Mouse (Mus musculus): ENCODE measurements around the gene Slc4a5.

Slc4a5 gene

DNA sequence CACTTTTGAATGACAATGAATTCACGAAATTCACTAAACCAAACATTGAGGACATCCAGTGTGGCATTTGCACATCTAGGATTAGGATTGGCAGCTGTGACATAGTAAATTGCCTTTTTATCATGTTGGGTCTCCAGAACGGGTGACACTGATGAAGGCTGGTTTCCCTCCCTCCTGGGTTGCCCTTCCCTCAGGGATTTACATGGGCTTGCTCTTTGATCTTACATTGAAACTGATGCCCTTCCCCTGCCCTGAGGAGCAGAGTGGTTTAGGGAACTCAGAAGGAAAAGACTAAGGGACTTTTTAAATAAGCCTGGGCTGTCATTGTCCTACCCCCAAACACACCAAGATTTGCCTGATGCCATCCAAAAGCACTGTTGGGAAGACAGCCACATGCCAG is 11.9 kb downstream of the Slc4a5 start:
- DNase-seq (ENCODE audit: low read depth, low spot score): no peak

DNA sequence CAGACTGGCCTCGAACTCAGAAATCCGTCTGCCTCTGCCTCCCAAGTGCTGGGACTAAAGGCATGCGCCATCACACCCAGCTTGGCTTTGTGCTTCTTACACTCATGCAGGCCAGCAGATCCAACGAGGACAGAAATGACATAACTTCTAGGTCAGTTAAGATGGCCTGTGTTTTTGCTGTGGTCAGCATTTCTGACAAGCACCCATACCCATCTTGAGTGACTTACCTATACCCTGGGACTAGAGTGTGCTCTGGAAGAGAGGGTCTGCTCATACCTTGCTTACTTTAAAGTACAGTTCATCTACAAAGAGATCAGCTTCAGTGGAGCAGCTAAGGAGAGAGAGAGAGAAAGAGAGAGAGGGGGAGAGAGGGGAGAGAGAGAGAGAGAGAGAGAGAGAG is 13.7 kb downstream of the Slc4a5 start:
- DNase-seq (ENCODE audit: low read depth, low spot score): no peak

DNA sequence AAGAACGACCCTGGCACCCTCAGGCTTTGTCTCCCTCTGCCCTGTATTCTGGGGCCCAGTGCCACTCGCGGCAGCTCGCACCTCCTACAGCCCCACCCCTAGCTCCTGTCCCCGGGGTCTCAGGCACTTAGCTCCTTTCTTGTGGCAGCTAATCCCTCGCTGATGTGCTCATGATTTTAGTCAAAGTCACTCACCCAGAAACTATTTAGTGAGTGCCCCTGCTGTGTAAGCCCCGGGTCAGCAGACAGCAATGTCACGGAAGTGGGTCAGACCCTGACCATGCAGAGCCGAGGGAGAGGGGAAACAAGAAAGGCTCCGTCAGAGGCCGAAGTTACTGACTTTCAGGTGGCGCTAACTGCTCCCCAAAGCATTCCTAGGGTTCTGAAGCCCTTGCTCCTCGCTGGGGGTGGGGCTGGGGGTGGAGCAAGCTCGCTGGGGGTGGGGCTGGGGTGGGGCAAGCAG is 14.7 kb downstream of the Slc4a5 start:
- no peak for DNase-seq (ENCODE audit: low read depth, low spot score)

DNA sequence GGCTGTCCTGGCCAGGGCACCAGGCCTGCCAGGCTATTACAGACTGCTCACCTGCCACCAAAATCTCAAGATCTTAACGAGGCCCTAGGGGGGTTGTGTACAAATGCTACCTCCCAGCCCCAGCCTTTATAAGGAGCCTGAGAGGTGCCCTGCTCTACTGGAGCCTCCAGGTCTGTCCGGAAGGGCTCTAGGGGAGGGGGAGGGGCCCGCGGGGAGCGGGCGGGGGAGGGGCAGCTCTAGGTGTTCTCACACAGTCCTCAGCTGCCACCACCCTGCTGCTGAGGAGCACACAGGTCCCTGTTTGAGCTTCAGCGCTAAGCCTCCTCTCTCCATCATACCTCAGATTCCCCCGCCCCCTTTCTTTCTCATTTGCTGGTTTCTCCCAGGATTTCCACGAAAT is 17.5 kb downstream of the Slc4a5 start:
- DNase-seq (ENCODE audit: low read depth, low spot score): no peak

DNA sequence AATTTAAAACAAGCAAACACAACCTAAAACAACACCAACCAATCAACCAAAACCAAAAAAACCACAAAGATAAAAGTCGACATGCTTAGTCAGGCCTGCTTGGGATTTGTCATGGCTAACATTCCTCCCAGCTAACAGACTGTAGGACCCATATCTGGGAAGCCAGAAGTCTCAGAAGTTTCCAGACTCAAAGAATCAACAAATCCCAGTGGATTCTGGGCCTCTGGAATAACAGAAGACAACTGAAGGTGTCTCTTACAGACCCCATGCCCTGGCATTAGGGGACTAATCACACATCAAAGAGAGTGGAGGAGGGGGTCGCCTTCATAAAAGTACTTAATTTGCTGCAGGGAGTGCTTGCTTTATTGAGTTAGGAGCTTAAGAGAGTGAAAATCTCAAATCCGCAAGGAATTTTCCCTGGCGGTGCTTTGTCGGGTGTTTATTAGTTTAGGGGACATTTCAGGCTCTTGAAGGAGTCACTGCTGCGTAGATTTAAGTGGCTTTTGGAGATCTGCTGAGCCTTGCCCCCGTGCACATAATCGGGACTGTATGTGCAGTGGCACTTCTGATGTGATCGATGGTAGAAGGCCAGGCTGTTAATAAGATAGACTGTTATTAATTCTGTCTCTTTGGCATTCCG is 24.9 kb downstream of the Slc4a5 start:
- DNase-seq (ENCODE audit: low read depth, low spot score): peak; percentile 39

DNA sequence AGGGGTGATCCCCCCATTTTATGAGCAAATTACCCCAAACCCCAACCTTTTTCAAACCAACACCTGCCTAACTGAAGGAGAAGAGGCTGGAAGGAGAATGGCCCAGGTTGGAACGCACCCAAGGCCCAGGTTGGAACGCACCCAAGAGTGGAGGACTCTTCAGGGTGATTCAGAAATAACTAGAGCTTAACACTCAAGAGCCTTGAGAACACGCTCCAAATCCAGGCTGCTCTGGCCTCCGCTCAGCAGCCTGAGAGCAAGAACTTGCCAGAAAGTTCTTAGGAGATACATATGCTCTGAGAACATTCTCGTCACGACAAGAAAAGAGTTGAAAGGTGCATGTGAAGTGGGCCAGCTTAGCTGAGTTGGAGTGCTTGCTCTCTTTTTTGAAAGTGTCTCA is 25.5 kb downstream of the Slc4a5 start:
- peak; percentile 21 for DNase-seq (ENCODE audit: low read depth, low spot score)

DNA sequence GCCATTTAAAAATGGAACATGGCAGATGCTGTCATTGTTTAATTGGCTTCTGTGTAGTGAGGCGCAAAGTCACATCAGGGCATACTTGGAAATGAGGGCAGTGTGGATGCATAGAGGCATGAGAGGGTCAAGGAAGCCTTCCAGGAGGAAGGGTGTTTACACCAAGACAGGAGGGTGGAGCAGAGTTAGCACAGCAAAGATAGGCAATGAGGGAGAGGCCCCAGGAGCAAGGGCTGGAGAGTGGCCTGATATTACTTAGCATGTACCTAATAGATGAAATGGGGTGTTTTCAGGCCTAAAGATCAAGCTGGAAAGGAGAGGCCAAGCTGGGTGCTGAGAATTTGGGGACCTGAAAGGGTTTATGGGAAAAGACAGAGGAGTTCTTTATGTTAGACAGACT is 26.4 kb downstream of the Slc4a5 start:
- no peak for DNase-seq (ENCODE audit: low read depth, low spot score)

DNA sequence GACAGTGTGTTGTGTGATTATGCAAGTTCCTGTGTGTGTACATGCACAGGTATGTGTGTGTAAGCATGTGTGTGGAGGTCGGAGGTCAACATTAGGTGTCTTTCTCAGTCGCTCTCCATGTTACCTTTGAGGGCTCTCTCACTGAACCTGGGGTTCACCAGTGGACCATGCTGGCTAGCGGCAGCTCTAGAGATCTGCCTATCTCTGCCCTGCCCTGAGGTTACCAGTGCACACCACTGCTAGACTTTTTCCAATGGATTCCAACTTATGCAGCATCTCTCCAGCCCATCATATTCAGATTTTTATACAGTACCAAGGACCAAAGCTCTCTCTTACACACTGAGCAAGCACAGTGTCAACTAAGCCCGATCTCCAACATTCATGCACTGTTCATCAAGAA is 27.1 kb downstream of the Slc4a5 start:
- no peak for DNase-seq (ENCODE audit: low read depth, low spot score)

DNA sequence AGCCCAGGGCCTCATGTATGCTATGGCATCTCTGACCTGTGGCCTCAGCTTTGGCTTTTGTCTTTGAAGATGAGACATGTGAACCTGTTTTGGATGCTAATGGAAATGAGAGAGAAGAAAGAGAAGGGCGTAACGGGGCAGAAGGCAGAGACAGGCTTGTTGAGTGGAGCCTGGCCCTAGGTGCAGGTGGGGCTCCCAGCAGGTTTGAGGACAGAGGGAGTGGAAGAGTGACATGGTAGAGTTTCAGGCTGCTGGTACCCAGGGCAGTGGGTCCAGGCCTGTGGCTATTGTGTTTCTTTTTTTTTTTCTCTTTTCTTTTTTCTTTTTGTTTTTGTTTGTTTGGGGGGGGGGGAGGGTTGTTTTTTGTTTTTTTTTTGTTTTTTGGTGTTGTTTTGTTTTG is 27.5 kb downstream of the Slc4a5 start:
- no peak for DNase-seq (ENCODE audit: low read depth, low spot score)

DNA sequence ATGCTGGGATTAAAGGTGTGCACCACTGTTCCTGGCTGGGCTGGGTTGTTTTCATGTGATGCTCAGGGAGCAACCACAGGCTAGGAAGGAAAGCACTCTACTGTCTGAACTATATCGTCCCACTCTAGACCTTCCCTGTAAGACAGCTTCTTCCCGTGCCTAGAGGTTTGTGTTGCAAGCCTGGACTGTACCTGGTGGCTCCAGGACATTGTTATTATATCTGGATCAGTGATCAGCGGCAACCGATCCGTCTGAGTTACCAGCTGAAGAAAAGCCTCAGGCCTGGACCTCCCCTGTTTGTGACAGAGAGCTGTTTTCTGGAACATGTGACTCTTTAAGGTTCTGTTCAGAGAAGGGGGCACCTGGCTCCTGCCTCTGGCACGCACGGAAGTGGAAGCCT is 34.6 kb downstream of the Slc4a5 start:
- no peak for DNase-seq (ENCODE audit: low read depth, low spot score)

DNA sequence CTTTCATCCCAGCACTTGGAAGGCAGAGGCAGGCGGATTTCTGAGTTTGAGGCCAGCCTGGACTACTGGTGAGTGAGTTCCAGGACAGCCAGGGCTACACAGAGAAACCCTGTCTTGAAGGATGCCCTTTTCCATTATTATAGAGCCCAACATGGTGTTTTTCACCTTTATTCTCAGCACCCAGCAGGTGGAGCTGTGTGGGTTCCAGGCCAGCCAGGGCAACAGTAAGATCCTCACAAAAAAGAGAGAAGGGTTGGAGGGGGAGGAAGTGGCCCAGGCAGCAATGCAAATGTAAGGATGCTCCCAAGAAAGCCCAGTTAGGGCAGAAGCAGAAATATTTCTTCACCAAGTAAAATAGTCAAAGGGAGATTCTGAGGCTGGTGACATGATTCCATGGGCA is 44.9 kb downstream of the Slc4a5 start:
- no peak for DNase-seq (ENCODE audit: low read depth, low spot score)

DNA sequence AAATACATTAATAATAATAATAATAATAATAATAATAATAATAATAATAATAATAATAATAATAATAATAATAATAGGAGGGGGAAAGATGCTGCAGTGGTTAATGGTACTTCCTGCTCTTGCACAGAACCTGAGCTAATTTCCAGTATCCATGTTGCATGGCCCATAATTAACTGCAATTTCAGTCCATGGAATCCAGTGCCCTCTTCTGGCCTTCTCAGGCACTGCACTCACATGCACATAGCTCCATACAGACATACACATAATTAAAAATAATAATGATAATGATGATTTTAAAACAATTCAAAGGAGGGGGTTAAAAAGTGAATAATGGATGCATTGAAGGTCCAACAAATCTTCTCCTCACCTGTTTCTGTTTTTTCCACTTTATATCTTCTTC is 45.6 kb downstream of the Slc4a5 start:
- peak; percentile 38 for DNase-seq (ENCODE audit: low read depth, low spot score)

DNA sequence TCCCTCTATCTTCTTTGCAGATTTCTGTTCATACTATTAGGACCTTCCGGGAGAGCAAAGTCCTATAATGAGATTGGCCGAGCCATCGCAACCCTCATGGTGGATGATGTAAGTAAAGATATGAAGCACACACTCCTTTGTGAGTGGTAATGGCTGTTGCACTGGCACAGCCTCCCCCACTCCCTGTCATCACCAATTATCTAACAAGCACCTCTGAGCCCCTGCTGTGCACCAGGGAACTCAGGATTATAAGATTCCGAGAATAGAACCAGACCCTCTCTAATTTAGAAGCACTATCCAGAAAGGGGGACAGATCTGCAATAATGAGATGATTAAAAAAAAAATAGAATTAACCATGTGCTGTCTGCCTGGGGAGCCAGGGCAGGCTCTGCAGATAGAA is 46.0 kb downstream of the Slc4a5 start:
- no peak for DNase-seq (ENCODE audit: low read depth, low spot score)

DNA sequence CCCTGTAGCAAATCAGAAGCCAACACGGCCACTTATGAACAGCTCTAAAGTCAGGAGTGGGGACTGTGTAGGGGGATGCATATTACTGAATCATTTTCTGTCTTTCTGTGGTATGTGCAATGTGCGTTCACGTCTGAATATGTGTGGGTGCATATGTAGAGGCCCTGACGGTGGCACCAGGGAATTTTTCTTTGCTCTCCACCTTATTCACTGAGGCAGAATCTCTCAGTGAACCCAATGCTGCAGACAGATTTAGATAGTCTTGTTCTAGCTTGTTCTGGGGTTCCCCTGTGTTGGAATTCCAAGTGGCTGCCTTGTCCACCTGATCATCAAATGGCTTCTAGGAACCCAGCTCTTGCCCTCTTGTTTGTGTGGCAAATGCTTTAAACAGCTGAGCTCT is 48.0 kb downstream of the Slc4a5 start:
- peak; percentile 10 for DNase-seq (ENCODE audit: low read depth, low spot score)

DNA sequence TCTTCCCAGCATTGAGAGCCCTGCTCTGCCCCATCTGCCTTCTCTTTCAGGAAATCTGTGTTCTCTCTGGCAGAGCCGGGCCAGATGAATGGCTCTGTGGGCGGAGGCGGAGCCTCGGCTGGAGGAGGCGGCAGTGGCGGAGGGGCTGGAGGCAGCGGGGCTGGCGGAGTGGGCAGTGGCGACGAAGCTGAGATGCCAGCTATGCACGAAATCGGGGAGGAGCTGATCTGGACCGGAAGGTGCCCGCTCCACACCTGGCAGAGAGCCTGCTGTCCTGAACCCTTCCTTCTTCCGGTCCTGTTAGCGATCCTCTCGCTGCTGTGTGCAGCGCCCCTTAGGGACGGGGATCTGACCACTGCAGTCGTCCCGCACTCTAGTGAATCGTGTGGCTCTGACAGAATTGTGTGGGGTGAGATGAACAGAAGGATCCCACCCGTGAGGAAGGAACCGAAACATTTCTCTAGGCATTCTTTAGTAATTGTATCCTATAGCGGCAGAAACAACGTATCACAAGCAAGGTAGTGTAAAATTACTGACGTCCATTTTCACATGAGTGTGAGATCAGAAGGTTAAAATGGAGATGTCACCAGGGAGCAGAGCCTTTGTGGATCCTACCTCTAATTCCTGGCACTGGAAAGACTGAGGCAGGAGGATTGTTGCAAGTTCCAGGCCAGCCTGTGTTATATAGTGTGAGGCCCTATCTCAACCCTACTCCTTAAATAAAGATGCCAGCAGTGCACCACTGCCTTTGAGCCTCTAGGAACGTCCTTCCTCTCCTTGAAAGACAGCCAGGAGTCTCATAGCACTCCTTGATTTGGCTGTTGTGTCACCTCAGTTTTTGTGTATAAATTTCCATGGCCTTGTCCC is 48.7 kb downstream of the Slc4a5 start:
- peak; percentile 94 for DNase-seq (ENCODE audit: low read depth, low spot score)

DNA sequence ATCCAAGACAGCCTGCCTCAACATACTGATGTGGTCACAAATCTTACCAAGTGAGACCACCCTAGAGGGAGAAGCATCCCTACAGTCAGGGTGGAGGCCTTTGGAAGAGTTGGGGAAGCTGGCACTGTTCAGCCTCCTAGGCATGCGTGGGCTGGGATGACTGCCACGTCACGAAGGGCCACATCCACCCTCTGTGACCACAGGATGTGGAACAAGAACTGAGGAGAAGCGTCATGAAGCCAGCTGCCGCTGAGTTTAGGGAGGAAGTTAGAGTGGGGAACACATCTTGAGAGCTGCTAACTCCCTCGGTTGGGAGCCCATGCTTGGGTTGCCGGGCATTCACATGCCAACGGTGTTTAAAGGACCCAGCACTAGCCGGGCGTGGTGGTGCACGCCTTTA is 54.1 kb downstream of the Slc4a5 start:
- DNase-seq (ENCODE audit: low read depth, low spot score): no peak

DNA sequence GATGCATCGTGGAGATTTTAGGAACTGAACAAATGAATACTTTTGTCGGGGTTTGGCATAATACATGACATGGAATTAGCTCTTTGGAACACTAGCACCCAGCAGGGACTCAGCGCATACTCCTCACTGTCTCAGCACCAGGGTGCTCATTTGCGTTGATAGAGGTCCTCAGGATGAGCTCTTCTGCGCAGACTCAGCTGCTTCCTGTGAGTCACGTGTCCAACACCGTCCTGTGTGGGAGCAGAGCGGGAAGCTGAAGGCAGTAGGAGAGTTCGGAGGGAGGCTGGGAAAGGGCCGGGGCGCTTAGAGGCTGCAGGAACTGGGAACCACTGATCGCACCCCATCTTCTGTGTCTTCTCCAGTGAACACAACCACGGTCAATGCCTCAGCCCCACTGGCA is 57.5 kb downstream of the Slc4a5 start:
- DNase-seq (ENCODE audit: low read depth, low spot score): no peak

DNA sequence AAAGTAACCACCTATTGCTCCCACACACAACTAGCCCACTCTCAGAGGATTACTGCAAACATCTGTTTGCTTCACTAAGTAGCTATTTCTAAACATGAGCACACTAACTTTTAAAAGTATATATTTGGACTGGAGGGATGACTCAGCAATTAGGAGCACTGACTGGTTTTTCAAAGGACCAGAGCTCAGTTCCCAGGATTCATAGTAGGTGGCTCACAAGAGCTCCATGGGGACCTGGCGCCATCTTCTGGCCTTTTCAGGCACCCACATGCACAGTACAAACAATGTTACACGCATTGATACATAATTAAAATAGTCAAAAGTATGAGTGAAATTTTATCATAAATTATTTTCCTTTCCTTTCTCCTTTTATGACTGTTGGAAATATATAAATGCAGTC is 59.3 kb downstream of the Slc4a5 start:
- peak; percentile 73 for DNase-seq (ENCODE audit: low read depth, low spot score)

DNA sequence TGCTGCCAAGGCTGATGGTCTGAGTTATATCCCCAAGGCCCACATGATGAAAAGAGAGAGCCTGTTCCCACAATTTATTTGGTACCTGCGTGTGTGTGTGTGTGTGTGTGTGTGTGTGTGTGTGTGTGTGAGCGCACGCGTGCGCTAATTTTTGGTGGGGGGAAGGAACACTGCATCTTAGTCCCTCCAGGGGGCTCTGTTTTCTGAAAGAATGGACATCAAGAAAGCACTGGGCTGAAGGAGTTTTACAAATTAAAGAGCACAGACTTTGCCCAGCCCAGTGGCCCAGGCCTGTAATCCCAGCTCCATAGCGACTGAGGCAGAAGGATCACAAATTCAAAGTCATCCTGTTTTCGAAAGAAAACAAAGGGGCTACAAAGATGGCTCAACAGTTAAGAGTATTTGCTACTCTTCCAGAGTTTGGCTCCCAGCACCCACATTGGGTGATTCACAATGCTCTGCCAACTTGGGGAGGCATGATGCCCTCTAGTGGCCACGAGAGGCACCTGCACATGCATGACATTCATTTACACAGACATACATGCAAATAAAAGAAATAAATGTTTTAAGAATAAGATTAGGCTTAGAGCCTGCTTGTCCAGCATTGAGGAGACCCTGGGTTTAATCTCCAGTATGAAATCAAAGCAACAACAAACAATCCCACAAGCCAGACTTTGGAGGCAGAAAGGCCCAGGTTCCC is 60.8 kb downstream of the Slc4a5 start:
- peak; percentile 43 for DNase-seq (ENCODE audit: low read depth, low spot score)

DNA sequence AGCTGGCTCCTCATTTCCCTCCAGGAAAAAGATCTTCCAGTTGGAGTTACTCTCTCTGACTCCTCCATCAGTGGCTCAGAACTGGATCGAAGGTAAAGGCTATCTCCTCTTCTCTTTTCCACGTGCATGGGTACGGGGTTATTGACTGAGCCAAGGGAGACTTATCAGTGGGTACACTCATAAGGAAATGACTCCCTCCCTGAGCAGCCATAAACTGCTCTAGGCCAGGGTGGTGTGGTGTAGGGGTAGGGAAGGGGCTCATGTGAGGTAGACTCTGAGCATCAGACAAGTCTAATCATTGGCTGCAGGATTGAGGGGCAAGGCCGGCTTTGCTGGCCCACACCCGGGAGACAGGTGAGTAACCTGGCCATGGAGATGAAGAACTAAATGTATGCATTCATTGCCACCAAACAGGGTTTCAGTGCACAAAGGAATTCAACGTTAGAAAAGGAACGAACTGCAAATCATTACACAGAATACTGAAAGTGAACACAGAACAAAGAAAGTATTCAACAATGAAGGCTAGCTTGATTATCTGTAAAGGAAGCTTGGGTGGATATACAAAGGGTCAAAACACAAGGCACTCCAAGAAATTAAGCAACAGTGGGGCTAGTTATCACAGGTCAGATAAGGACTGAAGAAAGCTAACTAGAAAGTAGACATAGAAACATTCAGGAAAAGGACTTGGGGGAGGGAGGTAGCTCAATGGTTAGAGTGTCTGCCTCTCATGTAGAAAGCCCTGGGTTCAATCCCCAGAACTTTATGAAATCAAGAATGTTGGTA is 81.0 kb downstream of the Slc4a5 start:
- DNase-seq (ENCODE audit: low read depth, low spot score): no peak

DNA sequence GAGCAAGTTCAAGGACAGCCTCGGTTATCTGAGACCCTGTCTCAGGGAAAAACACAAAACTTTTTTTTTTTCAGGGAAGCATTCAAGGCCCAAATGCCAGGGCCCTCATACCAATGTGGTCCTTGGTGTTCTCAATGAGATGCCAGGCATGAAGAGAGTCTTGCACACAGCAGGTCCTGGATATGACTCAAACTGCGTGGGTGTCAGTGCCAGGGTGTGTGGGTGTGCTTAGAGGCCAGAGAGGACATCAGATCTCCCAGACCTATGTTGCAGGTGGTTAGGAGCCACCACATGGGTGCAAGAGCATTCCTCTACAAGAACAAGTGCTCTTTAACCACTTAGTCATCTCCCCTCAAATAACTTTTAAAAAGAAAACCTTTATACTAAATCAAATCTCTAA is 81.7 kb downstream of the Slc4a5 start:
- no peak for DNase-seq (ENCODE audit: low read depth, low spot score)

DNA sequence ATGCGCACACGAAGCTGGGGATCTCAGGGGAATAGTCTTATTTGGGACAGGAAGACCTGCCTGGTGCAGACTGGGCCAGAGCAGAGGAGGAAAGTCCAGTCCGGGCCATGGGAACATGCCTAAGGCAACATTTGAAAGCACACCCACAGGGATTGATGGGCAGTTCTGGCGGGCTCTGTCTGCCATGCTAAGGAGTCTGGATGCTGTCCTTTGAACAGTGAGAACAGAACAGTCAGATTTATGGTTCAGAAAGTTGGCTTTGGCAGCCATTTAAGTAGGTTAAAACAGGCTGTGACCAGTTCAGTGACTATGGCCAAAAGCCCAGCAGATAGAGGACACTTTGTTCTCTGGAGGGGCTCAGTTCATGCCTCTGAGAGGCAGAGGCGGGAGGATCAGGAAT is 82.6 kb downstream of the Slc4a5 start:
- peak; percentile 25 for DNase-seq (ENCODE audit: low read depth, low spot score)

All from 3T3-L1 (cell line).